Mouse (Mus musculus): ENCODE measurements around the gene Ttbk2.

The Ttbk2 gene

DNA sequence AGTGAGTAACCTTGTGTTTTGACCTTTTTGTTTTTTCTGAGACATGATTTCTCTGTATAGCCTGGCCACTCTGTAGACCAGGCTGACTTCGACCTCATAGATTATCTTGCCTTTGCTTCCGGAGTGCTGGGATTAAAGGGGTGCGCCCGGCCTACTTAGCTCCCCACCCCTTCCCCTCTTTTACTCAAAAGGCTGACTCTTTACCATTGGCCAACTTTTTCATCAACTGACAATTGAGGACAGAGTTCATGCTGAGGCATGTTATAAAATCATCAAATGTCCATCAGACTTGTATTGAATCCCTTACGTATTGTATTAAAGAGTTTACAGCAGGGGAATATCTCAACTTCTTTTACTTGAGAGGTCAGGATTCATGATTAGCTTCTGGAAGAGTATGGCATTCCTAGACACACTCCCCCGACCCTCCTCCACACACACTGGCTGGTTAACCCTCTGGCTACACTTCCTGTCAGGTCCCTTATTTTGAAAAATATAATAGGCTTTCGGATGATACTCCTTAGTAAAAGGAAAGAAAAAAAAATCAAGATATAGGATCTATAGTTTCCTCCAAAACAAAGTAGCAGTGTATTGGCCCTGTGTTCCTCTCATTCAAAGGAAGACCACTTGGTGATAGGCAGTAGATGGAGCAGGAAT is 118.4 kb downstream of the Ttbk2 start:
- no peak for DNase-seq

- peak; percentile 96 for DNase-seq
Measured at GRCm38 (mm10) chr2:120731167-120731862, 119.1 kb downstream of the Ttbk2 start.

- peak; percentile 11 for DNase-seq
Measured at GRCm38 (mm10) chr2:120730639-120731166, 119.7 kb downstream of the Ttbk2 start.

DNA sequence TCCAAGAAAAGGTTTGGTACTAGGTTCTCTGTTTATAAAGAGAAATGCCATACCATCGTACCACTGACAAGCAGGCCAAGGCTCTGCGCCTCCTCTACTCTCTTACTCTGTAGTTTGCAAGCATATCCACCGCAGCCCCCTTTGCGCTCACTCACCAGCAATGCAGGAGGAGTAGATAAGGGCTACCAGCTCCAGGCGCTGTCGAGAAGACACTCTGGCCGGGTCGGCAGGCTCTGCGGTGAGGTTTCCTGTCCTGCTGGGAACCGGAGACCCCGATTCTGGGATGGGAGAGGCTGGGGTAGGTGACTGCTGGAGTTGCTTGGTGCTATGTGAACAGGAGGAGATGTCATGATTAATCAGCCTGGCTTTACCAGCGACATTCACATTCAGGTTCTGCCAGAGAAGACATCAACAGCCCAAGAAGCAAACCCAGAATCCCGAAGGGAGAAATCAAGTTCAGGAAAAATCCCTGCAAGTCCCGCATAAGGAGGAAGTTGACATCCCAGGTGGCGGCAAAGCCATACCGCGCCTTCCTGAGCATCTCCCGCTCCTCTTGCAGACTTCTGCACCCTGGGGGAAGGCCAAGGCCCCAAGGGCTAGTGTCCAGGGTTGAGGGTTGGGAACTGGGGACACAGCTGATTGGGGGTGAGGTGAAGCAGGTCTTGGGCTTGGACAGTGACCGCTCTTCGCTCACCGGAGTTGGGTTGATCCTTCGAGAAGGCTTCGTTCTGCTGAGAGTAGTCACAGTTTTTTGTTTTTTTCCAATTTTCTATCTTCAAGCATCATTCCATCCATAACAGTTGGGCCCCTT is 120.4 kb downstream of the Ttbk2 start:
- DNase-seq, result no peak

GRCm38 (mm10) chr2:120724176-120724575 is 126.2 kb downstream of the Ttbk2 start:
- no peak for DNase-seq

DNA sequence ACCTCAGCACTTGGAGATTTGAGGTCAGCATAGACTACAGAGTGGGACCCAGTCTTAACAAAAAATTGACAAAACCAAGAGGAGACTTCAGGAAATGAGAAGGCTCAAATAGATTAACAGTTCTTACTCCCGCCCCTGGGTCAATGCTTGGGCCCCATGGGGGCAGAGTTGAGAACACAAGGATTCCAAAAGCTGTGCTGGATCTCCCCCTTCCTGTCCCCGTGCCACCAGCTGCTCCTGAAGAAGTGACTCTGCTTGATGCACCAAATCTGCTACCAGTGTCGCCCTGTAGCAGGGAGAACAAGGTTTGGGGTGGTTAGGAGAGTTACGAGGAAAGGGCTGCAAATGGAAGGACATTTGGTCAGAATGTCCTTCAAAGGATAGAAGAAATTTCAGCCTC is 126.8 kb downstream of the Ttbk2 start:
- no peak for DNase-seq

DNA sequence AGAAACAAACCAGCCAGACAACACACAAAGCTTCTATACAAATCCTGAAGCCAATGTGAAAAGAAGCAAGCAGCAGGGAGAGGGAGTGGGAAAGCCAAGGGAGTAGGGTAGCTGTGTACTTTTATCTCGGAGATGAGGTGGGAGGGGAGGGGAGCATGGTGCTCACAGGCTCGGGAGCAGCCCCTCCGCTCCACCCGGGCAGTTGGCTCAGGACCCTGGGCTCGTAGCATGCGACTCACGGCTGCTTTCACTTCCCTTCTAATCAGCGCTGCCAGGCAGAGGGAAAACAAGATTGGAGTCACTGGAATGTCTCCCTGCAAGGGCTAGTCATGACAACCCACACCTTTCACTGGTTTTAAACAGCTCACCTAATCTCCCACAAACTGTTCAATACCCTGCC is 127.9 kb downstream of the Ttbk2 start:
- DNase-seq, result no peak

- DNase-seq, result no peak
Measured at GRCm38 (mm10) chr2:120721911-120722310, 128.5 kb downstream of the Ttbk2 start.

- no peak for DNase-seq
Measured at GRCm38 (mm10) chr2:120720821-120721220, 129.6 kb downstream of the Ttbk2 start.

- DNase-seq, result no peak
Measured at GRCm38 (mm10) chr2:120718496-120718895, 131.9 kb downstream of the Ttbk2 start.

GRCm38 (mm10) chr2:120713441-120713840 is 137.0 kb downstream of the Ttbk2 start:
- DNase-seq, result no peak

GRCm38 (mm10) chr2:120710948-120711347 is 139.5 kb downstream of the Ttbk2 start:
- DNase-seq, result no peak

DNA sequence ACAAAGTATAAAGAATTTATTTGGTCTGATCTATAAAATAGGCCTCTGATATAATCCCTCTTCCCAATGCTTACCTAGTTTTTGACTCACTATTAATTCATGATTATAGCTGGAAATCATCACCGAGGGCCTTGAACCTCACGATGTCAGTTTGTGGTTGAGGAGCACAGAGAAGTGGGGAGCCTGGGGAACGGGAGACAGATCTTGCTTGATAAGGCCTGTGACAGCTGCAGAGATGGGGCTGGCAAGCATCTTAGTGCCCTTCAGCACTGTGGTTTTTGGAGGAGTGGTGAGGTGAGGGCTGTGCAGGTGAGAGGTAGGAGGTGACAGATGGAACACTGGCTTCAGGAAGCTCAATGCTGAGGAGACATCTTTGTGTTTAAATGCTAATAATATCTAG is 140.2 kb downstream of the Ttbk2 start:
- DNase-seq, result no peak

GRCm38 (mm10) chr2:120707041-120707440 is 143.4 kb downstream of the Ttbk2 start:
- DNase-seq, result no peak

DNA sequence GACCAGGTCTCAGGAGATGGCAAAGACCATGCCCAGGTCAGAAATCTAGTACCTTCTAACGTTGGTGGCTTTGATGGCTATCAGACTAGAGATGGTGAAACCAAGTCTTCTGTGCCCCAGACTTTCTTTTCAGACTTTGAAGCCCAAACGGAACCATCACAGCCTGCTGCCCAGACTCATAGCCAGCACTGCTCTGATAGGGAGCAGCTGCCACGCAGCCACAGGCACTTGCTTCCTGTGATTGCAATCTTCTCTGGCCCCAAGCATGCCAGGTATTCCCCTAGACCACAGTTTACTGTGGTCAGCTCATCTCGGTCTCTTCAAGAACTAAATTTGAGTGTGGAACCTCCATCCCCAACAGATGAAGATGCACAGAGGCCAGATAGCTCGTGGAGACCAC is 147.7 kb downstream of the Ttbk2 start:
- DNase-seq, result no peak

DNA sequence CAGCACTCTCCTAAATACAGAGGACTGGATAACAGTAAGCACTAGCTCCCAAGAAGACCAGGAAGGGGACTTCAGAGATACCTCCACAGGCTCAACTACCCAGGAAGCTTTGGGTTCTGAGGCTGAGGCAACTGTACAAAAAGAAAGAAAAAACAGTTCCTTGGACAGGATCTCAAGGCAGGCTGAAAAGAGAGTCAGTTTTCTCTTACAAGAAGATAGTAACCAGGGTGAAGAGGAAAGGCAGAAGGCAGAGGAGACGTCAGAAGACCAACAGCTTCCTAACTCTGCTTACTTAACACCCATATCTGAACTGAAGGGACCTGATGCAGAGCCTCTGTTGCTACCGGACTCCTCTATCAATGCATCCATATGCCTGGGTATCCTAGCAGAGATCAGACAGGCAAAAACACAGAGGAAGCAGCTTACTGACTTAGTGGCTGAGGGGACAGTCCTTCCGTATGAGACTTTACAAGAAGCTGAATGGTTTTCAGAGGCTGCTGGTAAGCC is 150.0 kb downstream of the Ttbk2 start:
- no peak for DNase-seq

GRCm38 (mm10) chr2:120697767-120698166 is 152.6 kb downstream of the Ttbk2 start:
- no peak for DNase-seq

All from lung, postnatal 36 days (tissue).